Mouse (Mus musculus) liver, embryonic 11.5 days (tissue): ENCODE data around the gene Vmn2r21. TPM values are rescaled to one million over a fixed set of nuclear protein-coding genes. Genes with fewer than 3 reads are reported as not detected.
"Not testable (repeated sequence)": the region's sequence is repeated elsewhere in the genome, so short reads cannot be mapped to it uniquely, and the experiment has no call there.

Source experiments
- ATAC-seq: fragments of 200-750 bp; cut with Nextera tagmentation; replicated peaks from 2 replicates; pipeline ENCODE4 v1.8.0; 2017; ENCODE audit warnings: moderate number of reproducible peaks, mild to moderate bottlenecking, moderate TSS enrichment, moderate library complexity; ENCODE audit not compliant: low FRiP score
- DNase-seq: peaks from one replicate; pipeline ENCODE4 v3.0.0-alpha.2; 2017; ENCODE audit warnings: low spot score
- H3K27ac ChIP-seq: fragments of 300-500 bp; sonication (generic); 2 replicates; pipeline ENCODE4 v1.5.1; 2014; ENCODE audit warnings: mild to moderate bottlenecking, low read depth, low read length, control low read depth
- H3K27me3 ChIP-seq: fragments of 300-500 bp; sonication (generic); replicated peaks from 2 replicates; pipeline ENCODE4 v1.6.1; 2014; ENCODE audit warnings: low read length, mixed read lengths; ENCODE audit not compliant: control insufficient read depth, insufficient read depth
- H3K36me3 ChIP-seq: fragments of 300-500 bp; sonication (generic); 2 replicates; pipeline ENCODE4 v1.6.1; 2014; ENCODE audit warnings: mild to moderate bottlenecking, low read length, moderate library complexity, mixed read lengths; ENCODE audit not compliant: control insufficient read depth, insufficient read depth
- H3K4me1 ChIP-seq: fragments of 300-500 bp; sonication (generic); replicated peaks from 2 replicates; pipeline ENCODE4 v1.6.1; 2014; ENCODE audit warnings: low read length, mixed read lengths; ENCODE audit not compliant: control insufficient read depth, insufficient read depth
- H3K4me2 ChIP-seq: fragments of 300-500 bp; sonication (generic); 2 replicates; pipeline ENCODE4 v1.6.1; 2014; ENCODE audit warnings: mild to moderate bottlenecking, control low read depth, moderate library complexity
- H3K4me3 ChIP-seq: fragments of 300-500 bp; sonication (generic); 2 replicates; pipeline ENCODE4 v1.5.1; 2014; ENCODE audit warnings: low read depth, low read length, control low read depth
- H3K9ac ChIP-seq: fragments of 300-500 bp; sonication (generic); 2 replicates; pipeline ENCODE4 v1.6.1; 2014; ENCODE audit warnings: low read depth, low read length, control low read depth
- H3K9me3 ChIP-seq: fragments of 300-500 bp; sonication (generic); 2 replicates; pipeline ENCODE4 v1.6.1; 2016; ENCODE audit warnings: low read length, inconsistent platforms, mixed read lengths; ENCODE audit not compliant: control insufficient read depth
- WGBS: fragments of 180-500 bp; shearing (Covaris S2); extraction: QIAGEN DNeasy Blood & Tissue Kit; methylation state at CpG from one replicate; pipeline ENCODE4 v1.1.7; 2014; 5-methylcytosine and 5-hydroxymethylcytosine counted together
- polyA plus RNA-seq: library from polyadenylated mRNA; unstranded; fragments of >200 nt; fragmentation: Nextera tagmentation; extraction: Ambion mirVana; gene quantifications from 2 replicates; pipeline ENCODE4 v1.2.1, GENCODE M21; 2014

Vmn2r21 gene
- polyA plus RNA-seq, result not detected in 2 replicates

GRCm38 (mm10) chr6:123533306-123533705 is at the start of gene Vmn2r21:
TSS of gene Vmn2r21 (minus strand) at chr6:123533406.
- H3K27me3 ChIP-seq, H3K4me1 ChIP-seq, DNase-seq, H3K36me3 ChIP-seq, H3K27ac ChIP-seq, ATAC-seq, H3K9me3 ChIP-seq, H3K9ac ChIP-seq, H3K4me3 ChIP-seq, H3K4me2 ChIP-seq: not testable (repeated sequence)
- WGBS, result no CpG with 5 or more reads among the region's 4 CpGs

GRCm38 (mm10) chr6:123574698-123575097 is 41.5 kb upstream of the Vmn2r21 start:
- ATAC-seq, DNase-seq, H3K27me3 ChIP-seq, H3K4me3 ChIP-seq, H3K27ac ChIP-seq, H3K4me2 ChIP-seq, H3K4me1 ChIP-seq, H3K9ac ChIP-seq, H3K36me3 ChIP-seq, H3K9me3 ChIP-seq: not testable (repeated sequence)
- no CpG with 5 or more reads among the region's 2 CpGs for WGBS

GRCm38 (mm10) chr6:123539755-123540154 is 6.5 kb upstream of the Vmn2r21 start:
- not testable (repeated sequence) for H3K4me1 ChIP-seq, DNase-seq, H3K9ac ChIP-seq, H3K9me3 ChIP-seq, H3K27ac ChIP-seq, H3K4me2 ChIP-seq, H3K36me3 ChIP-seq, H3K27me3 ChIP-seq, H3K4me3 ChIP-seq
- WGBS, result no CpG with 5 or more reads among the region's 1 CpGs
- peak; percentile 53; the same call in 1 of the 2 replicates for ATAC-seq

- peak; percentile 90 for ATAC-seq
- not testable (repeated sequence) for H3K9me3 ChIP-seq, H3K27ac ChIP-seq, H3K4me2 ChIP-seq, DNase-seq, H3K4me1 ChIP-seq, H3K36me3 ChIP-seq, H3K27me3 ChIP-seq, H3K4me3 ChIP-seq, H3K9ac ChIP-seq
- WGBS, result no CpG with 5 or more reads among the region's 8 CpGs
Measured at GRCm38 (mm10) chr6:123522263-123523011, 10.8 kb downstream of the Vmn2r21 start.

- H3K4me1 ChIP-seq, ATAC-seq, H3K27ac ChIP-seq, H3K36me3 ChIP-seq, H3K4me3 ChIP-seq, H3K9ac ChIP-seq, H3K4me2 ChIP-seq, DNase-seq, H3K27me3 ChIP-seq, H3K9me3 ChIP-seq: not testable (repeated sequence)
- no CpG with 5 or more reads among the region's 5 CpGs for WGBS
Measured at GRCm38 (mm10) chr6:123473045-123473444, 60.2 kb downstream of the Vmn2r21 start.

- not testable (repeated sequence) for H3K36me3 ChIP-seq, H3K4me1 ChIP-seq, H3K9ac ChIP-seq
Measured at GRCm38 (mm10) chr6:123472458-123472987, 60.7 kb downstream of the Vmn2r21 start.

GRCm38 (mm10) chr6:123468651-123469050 is 64.6 kb downstream of the Vmn2r21 start:
- H3K36me3 ChIP-seq, H3K27ac ChIP-seq, H3K4me3 ChIP-seq, H3K4me2 ChIP-seq, ATAC-seq, H3K9ac ChIP-seq, H3K27me3 ChIP-seq, H3K9me3 ChIP-seq, DNase-seq, H3K4me1 ChIP-seq: not testable (repeated sequence)
- WGBS, result no CpG with 5 or more reads among the region's 1 CpGs

More at GRCm38 (mm10) chr6:123472458-123472987, 60.7 kb downstream of the Vmn2r21 start:
- H3K4me2 ChIP-seq, H3K27ac ChIP-seq, H3K4me3 ChIP-seq, H3K9me3 ChIP-seq, DNase-seq, H3K27me3 ChIP-seq, ATAC-seq: not testable (repeated sequence)
- WGBS, result no CpG with 5 or more reads among the region's 2 CpGs
